In the genomic region with DNA sequence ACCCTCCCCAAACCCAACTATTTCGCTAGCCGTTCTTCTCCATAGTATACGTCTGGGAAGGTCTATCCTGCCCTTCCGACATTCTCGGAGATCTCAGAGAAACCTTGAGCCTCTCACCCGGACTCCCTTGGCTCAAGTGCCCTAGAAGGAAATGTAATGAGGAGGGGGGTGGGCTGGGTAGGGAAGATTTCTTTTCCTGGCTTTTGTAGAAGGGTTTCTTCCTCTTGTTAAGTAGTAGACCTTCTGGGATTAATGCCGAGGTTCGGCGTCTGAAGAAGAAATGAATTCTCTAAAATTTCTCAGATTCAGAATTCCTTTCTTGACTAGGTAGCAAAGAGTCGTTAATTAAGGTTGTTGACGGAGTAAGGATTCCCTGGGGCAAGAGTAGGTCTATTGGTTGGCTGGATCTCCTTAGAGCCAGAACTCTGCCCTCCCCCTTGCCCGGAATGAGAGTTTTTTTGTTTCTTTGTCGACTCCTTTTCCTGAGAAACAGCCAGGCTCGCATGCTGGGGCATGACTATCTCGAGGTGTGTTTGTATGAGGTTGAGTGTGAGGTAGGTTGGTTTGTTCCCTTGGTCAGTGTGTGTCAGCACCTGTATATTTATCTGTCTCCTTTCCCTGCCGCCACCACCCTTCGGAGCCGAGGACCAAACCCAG, we compare ENCODE assay signal across 8 mouse cellular contexts. TPM values are rescaled to one million over a fixed set of nuclear protein-coding genes. Genes with fewer than 3 reads are reported as not detected.
DNase-seq lines count a peak whose midpoint lies in the region; ATAC-seq and TF ChIP-seq lines count a peak whose summit lies in the region.

No protein-coding gene starts in this region.

- H3K9ac ChIP-seq in lung, postnatal 0 days (replicated peaks; ENCODE audit: low read depth): peak overlapping the region; percentile 85
- peak overlapping the region; percentile 25; the same call in 1 of the 2 replicates for H3K9ac ChIP-seq in forebrain, embryonic 12.5 days
- peak overlapping the region; percentile 73 for H3K9ac ChIP-seq in kidney, embryonic 15.5 days
- 0 out of 2 replicates have a peak overlapping the region, but pooled peaks have one; percentile 5 for H3K9ac ChIP-seq in midbrain, postnatal 0 days (replicated peaks; ENCODE audit: low read length, poor library complexity, severe bottlenecking)

- no peaks in the 10 kb centered on the region for H3K9me3 ChIP-seq in lung, postnatal 0 days (ENCODE audit: low read length)
- no peaks in the 10 kb centered on the region for H3K9me3 ChIP-seq in forebrain, embryonic 12.5 days
- no peaks in the 10 kb centered on the region for H3K9me3 ChIP-seq in kidney, embryonic 15.5 days (replicated peaks)
- H3K9me3 ChIP-seq in midbrain, postnatal 0 days (ENCODE audit: low read length): no peaks in the 10 kb centered on the region

- H3K4me2 ChIP-seq in lung, postnatal 0 days (replicated peaks; ENCODE audit: low read depth, low read length): peak overlapping the region; percentile 72
- peak overlapping the region; percentile 60 for H3K4me2 ChIP-seq in forebrain, embryonic 12.5 days
- H3K4me2 ChIP-seq in kidney, embryonic 15.5 days: peak overlapping the region; percentile 68
- peak overlapping the region; percentile 46 for H3K4me2 ChIP-seq in midbrain, postnatal 0 days (ENCODE audit: low read depth, low read length, poor library complexity, severe bottlenecking)

- H3K4me3 ChIP-seq in lung, postnatal 0 days (ENCODE audit: low read depth, low read length): peak overlapping the region; percentile 78
- peak overlapping the region; percentile 40 for H3K4me3 ChIP-seq in forebrain, embryonic 12.5 days (replicated peaks)
- H3K4me3 ChIP-seq in kidney, embryonic 15.5 days (replicated peaks): peak overlapping the region; percentile 77
- H3K4me3 ChIP-seq in midbrain, postnatal 0 days (ENCODE audit: low read depth, low read length): peak overlapping the region; percentile 35

- TF ChIP-seq EP300 in lung, postnatal 0 days (IDR thresholded peaks at IDR 0.05): no peak

- no peaks in the 10 kb centered on the region for H3K27me3 ChIP-seq in lung, postnatal 0 days (replicated peaks; ENCODE audit: insufficient read depth, low read length)
- H3K27me3 ChIP-seq in forebrain, embryonic 12.5 days: peaks cover 50% of the 10 kb centered on the region
- no peaks in the 10 kb centered on the region for H3K27me3 ChIP-seq in kidney, embryonic 15.5 days
- H3K27me3 ChIP-seq in midbrain, postnatal 0 days (ENCODE audit: insufficient read depth, low read length): peaks cover 32% of the 10 kb centered on the region

- peak overlapping the region; percentile 95 for H3K27ac ChIP-seq in lung, postnatal 0 days (ENCODE audit: low read length)
- H3K27ac ChIP-seq in forebrain, embryonic 12.5 days: no peak overlapping the region
- H3K27ac ChIP-seq in kidney, embryonic 15.5 days: peak overlapping the region; percentile 95
- no peak overlapping the region for H3K27ac ChIP-seq in midbrain, postnatal 0 days (ENCODE audit: low read depth, low read length)

- ATAC-seq in lung, postnatal 0 days: no peak
- ATAC-seq in forebrain, embryonic 12.5 days (ENCODE audit: low FRiP score): no peak
- ATAC-seq in kidney, embryonic 15.5 days (replicated peaks; ENCODE audit: low FRiP score): no peak
- no peak for ATAC-seq in midbrain, postnatal 0 days (ENCODE audit: low FRiP score)
- ATAC-seq in megakaryocyte-erythroid progenitor cell, adult 5-6 weeks (replicated peaks; ENCODE audit: low FRiP score, low TSS enrichment, poor library complexity, severe bottlenecking): no peak

- H3K4me1 ChIP-seq in lung, postnatal 0 days (ENCODE audit: insufficient read depth, low read depth, low read length): peaks cover 8% of the 10 kb centered on the region; the same call in 1 of the 2 replicates
- H3K4me1 ChIP-seq in forebrain, embryonic 12.5 days: peaks cover 10% of the 10 kb centered on the region
- H3K4me1 ChIP-seq in kidney, embryonic 15.5 days: peaks cover 62% of the 10 kb centered on the region
- H3K4me1 ChIP-seq in midbrain, postnatal 0 days (ENCODE audit: insufficient read depth, low read length): no peaks in the 10 kb centered on the region

- no peak for TF ChIP-seq CTCF in lung, postnatal 0 days (IDR thresholded peaks at IDR 0.05)
- TF ChIP-seq CTCF in midbrain, postnatal 0 days (IDR thresholded peaks at IDR 0.05): no peak

- H3K36me3 ChIP-seq in lung, postnatal 0 days (ENCODE audit: insufficient read depth, low read length): no peaks in the 10 kb centered on the region
- no peaks in the 10 kb centered on the region for H3K36me3 ChIP-seq in forebrain, embryonic 12.5 days (replicated peaks)
- no peaks in the 10 kb centered on the region for H3K36me3 ChIP-seq in kidney, embryonic 15.5 days
- no peaks in the 10 kb centered on the region for H3K36me3 ChIP-seq in midbrain, postnatal 0 days (ENCODE audit: insufficient read depth, low read length)

- peak; percentile 58 for DNase-seq in lung, postnatal 0 days (ENCODE audit: low spot score)
- no peak for DNase-seq in lung, postnatal 36 days
- no peak for DNase-seq in midbrain, postnatal 0 days (ENCODE audit: low spot score)
- no peak for DNase-seq in layer of hippocampus, adult 9-10 months (ENCODE audit: low spot score)
- no peak for DNase-seq in cerebellum, postnatal 4 days (ENCODE audit: low spot score in 2 of 2)

- 4% methylated on average over 18 of the region's 18 CpGs for WGBS in lung, postnatal 0 days
- 6% methylated on average over 18 of the region's 18 CpGs for WGBS in forebrain, embryonic 12.5 days
- under 1% methylated on average over 18 of the region's 18 CpGs for WGBS in kidney, embryonic 15.5 days
- whole genome bisulfite sequencing in midbrain, postnatal 0 days: 8% methylated on average over 18 of the region's 18 CpGs

RNA-seq across cellular contexts. Expression of gene F11r, which starts 0.8 kb away (rescaled TPM):
- 177 and 239 TPM in 2 replicates for polyA plus RNA-seq in lung, postnatal 0 days (2015; fragmentation: Nextera tagmentation; extraction: Ambion mirVana)
- 11.1 and 11.4 TPM in 2 replicates for polyA plus RNA-seq in forebrain, embryonic 12.5 days (2016; fragmentation: Nextera tagmentation; extraction: Ambion mirVana)
- 137 TPM in 2 replicates for polyA plus RNA-seq in kidney, embryonic 15.5 days (2015; fragmentation: Nextera tagmentation; extraction: Ambion mirVana)
- total RNA-seq in midbrain, postnatal 0 days (2014; rRNA removed): 6.6 and 9.2 TPM in 2 replicates
- polyA plus RNA-seq in midbrain, postnatal 0 days (2015; fragmentation: Nextera tagmentation; extraction: Ambion mirVana): 7.6 and 8.9 TPM in 2 replicates
- total RNA-seq in megakaryocyte-erythroid progenitor cell, adult 5-6 weeks (2014; fragmentation: Nextera tagmentation): not detected in 2 replicates
- total RNA-seq in megakaryocyte-erythroid progenitor cell, adult 5-6 weeks (2017): 0.38 and 2.3 TPM in 2 replicates

RNA-seq across cellular contexts. Expression of gene Tstd1, which starts 19.5 kb away (rescaled TPM):
- 7.1 and 7.8 TPM in 2 replicates for polyA plus RNA-seq in lung, postnatal 0 days (2015; fragmentation: Nextera tagmentation; extraction: Ambion mirVana)
- polyA plus RNA-seq in forebrain, embryonic 12.5 days (2016; fragmentation: Nextera tagmentation; extraction: Ambion mirVana): 9.0 and 11.0 TPM in 2 replicates
- polyA plus RNA-seq in kidney, embryonic 15.5 days (2015; fragmentation: Nextera tagmentation; extraction: Ambion mirVana): 6.8 and 7.5 TPM in 2 replicates
- not detected in 2 replicates for total RNA-seq in midbrain, postnatal 0 days (2014; rRNA removed)
- polyA plus RNA-seq in midbrain, postnatal 0 days (2015; fragmentation: Nextera tagmentation; extraction: Ambion mirVana): 3.1 and 3.9 TPM in 2 replicates
- not detected in 2 replicates for total RNA-seq in megakaryocyte-erythroid progenitor cell, adult 5-6 weeks (2014; fragmentation: Nextera tagmentation)
- 1.1 TPM in 1 of 2 replicates, not detected in the other for total RNA-seq in megakaryocyte-erythroid progenitor cell, adult 5-6 weeks (2017)

RNA-seq across cellular contexts. Expression of gene Usf1, which starts 27.0 kb away (rescaled TPM):
- 66.4 and 67.7 TPM in 2 replicates for polyA plus RNA-seq in lung, postnatal 0 days (2015; fragmentation: Nextera tagmentation; extraction: Ambion mirVana)
- 175 and 190 TPM in 2 replicates for polyA plus RNA-seq in forebrain, embryonic 12.5 days (2016; fragmentation: Nextera tagmentation; extraction: Ambion mirVana)
- 71.2 and 90.9 TPM in 2 replicates for polyA plus RNA-seq in kidney, embryonic 15.5 days (2015; fragmentation: Nextera tagmentation; extraction: Ambion mirVana)
- 134 and 156 TPM in 2 replicates for total RNA-seq in midbrain, postnatal 0 days (2014; rRNA removed)
- polyA plus RNA-seq in midbrain, postnatal 0 days (2015; fragmentation: Nextera tagmentation; extraction: Ambion mirVana): 160 and 167 TPM in 2 replicates
- total RNA-seq in megakaryocyte-erythroid progenitor cell, adult 5-6 weeks (2014; fragmentation: Nextera tagmentation): 24.1 and 32.0 TPM in 2 replicates
- total RNA-seq in megakaryocyte-erythroid progenitor cell, adult 5-6 weeks (2017): 46.2 and 60.5 TPM in 2 replicates

RNA-seq across cellular contexts. Expression of gene Arhgap30, which starts 49.4 kb away (rescaled TPM):
- polyA plus RNA-seq in lung, postnatal 0 days (2015; fragmentation: Nextera tagmentation; extraction: Ambion mirVana): 3.5 and 4.1 TPM in 2 replicates
- 0.69 and 0.75 TPM in 2 replicates for polyA plus RNA-seq in forebrain, embryonic 12.5 days (2016; fragmentation: Nextera tagmentation; extraction: Ambion mirVana)
- 1.2 and 1.6 TPM in 2 replicates for polyA plus RNA-seq in kidney, embryonic 15.5 days (2015; fragmentation: Nextera tagmentation; extraction: Ambion mirVana)
- 0.82 and 1.1 TPM in 2 replicates for total RNA-seq in midbrain, postnatal 0 days (2014; rRNA removed)
- 0.75 and 0.81 TPM in 2 replicates for polyA plus RNA-seq in midbrain, postnatal 0 days (2015; fragmentation: Nextera tagmentation; extraction: Ambion mirVana)
- total RNA-seq in megakaryocyte-erythroid progenitor cell, adult 5-6 weeks (2014; fragmentation: Nextera tagmentation): 11.8 and 20.7 TPM in 2 replicates
- 18.7 and 28.7 TPM in 2 replicates for total RNA-seq in megakaryocyte-erythroid progenitor cell, adult 5-6 weeks (2017)

Comparison
In these comparisons a context has a peak if more than half of its experiments do, and no peak if none do; other contexts are left out.
1. H3K27ac ChIP-seq: peak in lung, postnatal 0 days (single experiment) and kidney, embryonic 15.5 days (single experiment); none in forebrain, embryonic 12.5 days (single experiment) and midbrain, postnatal 0 days (single experiment).
2. H3K9ac ChIP-seq: peak in every context shown above with its lines; median percentile 85 in lung, postnatal 0 days; 73 in kidney, embryonic 15.5 days; 25 in forebrain, embryonic 12.5 days; 5 in midbrain, postnatal 0 days.
3. RNA of gene F11r, which starts 0.8 kb away (polyA plus RNA-seq): 177 to 239 TPM in lung, postnatal 0 days and 137 TPM in kidney, embryonic 15.5 days; 11.1 to 11.4 TPM in forebrain, embryonic 12.5 days and 7.6 to 8.9 TPM in midbrain, postnatal 0 days; every median in the first group is over 10 times any median in the second.
4. Peak in every context shown above with its lines, with median percentiles within 50 percentile points of each other: H3K4me2 ChIP-seq and H3K4me3 ChIP-seq.